Mouse (Mus musculus): ENCODE measurements around the gene C730034F03Rik. TPM values are rescaled to one million over a fixed set of nuclear protein-coding genes. Genes with fewer than 3 reads are reported as not detected.

C730034F03Rik gene
- polyA plus RNA-seq, 1 experiment, result 0.57 TPM

- WGBS, result 90% methylated on average over 9 of the region's 9 CpGs
- no peak for DNase-seq (ENCODE audit: low read depth, low spot score)
Observed at GRCm38 (mm10) chr15:89473370-89473769, 44.0 kb downstream of the C730034F03Rik start.

DNA sequence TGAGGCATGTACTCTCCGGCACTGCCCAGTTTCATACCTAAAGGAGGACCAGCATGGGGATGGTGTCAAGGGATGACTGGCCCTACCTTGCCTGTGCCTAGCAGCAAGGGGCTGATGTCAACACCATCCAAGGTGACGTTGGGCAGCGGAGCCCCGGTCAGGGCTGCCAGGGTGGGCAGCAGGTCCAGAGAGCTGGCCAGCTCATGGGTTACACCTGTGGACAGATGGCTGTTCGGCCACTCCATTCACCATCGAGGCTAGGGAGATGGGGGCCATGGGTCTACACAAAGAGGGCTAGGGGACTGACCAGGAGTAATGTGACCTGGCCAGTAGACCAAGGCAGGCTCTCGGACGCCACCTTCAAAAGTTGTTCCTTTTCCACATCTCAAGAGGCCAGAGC, 44.5 kb downstream of the C730034F03Rik start:
- no peak for DNase-seq (ENCODE audit: low read depth, low spot score)
- WGBS, result 97% methylated on average over 8 of the region's 8 CpGs

DNA sequence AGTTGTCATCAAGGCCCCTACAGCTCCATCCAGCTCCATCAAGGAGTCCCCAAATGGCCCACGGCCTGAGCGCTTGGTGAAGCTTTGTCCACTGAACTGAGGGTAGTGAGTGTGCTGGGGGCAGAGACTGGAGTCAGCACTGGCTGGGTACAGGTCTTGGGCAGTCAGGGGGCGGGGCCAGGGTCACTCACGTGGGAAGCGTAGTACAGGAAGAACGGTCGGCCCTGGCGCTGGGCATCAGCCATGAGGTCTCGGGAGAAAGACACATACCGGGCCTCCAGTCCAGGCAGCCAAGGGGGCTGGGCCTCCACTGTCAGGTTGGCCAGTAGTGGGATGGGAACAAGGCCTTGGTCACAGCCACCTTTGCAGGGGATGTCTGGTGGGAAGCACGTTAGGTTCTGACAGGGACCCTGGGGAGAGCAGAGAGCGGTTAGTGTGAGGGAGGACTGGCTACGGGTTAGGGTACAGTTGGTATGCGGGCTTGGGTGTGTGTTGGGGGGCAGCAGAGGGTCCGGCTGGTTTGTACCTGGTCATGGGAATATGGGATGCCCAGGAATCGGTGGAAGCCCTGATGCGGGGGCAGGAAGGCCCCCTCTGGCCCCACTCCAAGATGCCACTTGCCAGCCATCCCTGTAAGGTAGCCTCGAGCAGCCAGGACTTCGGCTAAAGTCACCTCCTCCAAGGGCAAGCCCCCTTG, 45.4 kb downstream of the C730034F03Rik start:
- WGBS, result 95% methylated on average over 19 of the region's 19 CpGs
- DNase-seq (ENCODE audit: low read depth, low spot score), result no peak

DNA sequence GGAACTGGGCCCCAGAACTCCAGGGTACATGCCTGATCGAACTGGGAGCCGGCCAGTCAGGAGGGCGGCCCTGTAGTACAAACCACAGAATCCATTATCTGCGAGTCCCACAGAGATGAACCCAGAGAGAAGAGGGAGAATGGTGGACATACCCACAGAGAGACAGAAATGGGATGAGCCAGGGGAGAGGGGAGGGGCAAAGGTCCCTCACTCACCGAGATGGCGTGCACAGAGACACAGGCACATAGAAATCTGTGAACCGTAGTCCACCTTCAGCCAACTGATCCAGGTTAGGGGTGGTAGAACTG, 45.9 kb downstream of the C730034F03Rik start:
- no peak for DNase-seq (ENCODE audit: low read depth, low spot score)
- WGBS, result 90% methylated on average over 7 of the region's 7 CpGs

GRCm38 (mm10) chr15:89475611-89476474, 46.5 kb downstream of the C730034F03Rik start:
- 10% methylated on average over 44 of the region's 44 CpGs for WGBS
- peak; percentile 84 for DNase-seq (ENCODE audit: low read depth, low spot score)

DNA sequence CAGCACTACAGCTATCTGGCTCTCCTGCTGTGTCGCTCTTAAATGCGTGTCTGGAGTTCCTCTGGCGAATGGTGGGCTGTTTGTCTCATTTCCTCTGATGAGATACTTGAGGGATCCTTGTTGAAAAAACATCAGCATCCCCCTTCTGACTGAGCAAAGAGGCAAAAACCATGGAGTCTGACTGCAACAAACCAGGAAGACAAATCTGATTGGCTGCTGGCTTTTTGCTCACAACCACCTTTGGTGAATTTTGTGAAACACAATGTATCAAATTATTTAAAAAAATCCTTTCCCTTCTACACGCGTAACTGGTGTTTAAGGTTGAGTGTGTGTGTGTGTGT, 47.1 kb downstream of the C730034F03Rik start:
- no peak for DNase-seq (ENCODE audit: low read depth, low spot score)
- 9% methylated on average over 5 of the region's 5 CpGs for WGBS

- WGBS, result 55% methylated on average over 9 of the region's 9 CpGs
Observed at GRCm38 (mm10) chr15:89477091-89477491, 47.7 kb downstream of the C730034F03Rik start, which contains the start of gene Arsa. TSS of gene Arsa (minus strand) at chr15:89477425.

DNA sequence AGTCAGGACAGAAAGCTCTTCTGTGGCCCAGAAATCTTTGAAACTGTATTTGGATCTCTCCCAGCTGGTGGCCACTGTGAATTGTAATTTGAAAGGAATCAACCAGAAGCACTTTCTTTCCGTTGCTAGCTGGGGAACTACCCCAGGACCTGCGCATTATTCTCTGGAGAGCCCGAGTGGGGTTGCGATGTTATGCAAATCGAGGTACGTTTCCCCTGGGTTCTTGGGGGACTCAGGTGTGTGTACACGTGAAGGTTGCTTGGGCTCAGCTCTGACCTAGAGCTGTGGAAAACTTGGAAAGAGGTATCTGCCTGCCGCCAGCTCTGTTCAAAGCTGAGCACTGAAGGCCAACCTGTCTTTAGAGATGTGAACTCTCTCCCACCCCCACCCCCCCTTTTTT, 48.4 kb downstream of the C730034F03Rik start:
- DNase-seq (ENCODE audit: low read depth, low spot score), result no peak
- 79% methylated on average over 8 of the region's 8 CpGs for WGBS

More at GRCm38 (mm10) chr15:89477091-89477491, 47.7 kb downstream of the C730034F03Rik start, which contains the start of gene Arsa:
- no peak for DNase-seq (ENCODE audit: low read depth, low spot score)

- 84% methylated on average over 3 of the region's 3 CpGs for WGBS
- DNase-seq (ENCODE audit: low read depth, low spot score), result no peak
Observed at GRCm38 (mm10) chr15:89478622-89479021, 49.2 kb downstream of the C730034F03Rik start.

Other genes with a start within 250 kb of the C730034F03Rik start
- 273 and 310 TPM in 2 replicates for gene Plxnb2, start 248.8 kb upstream of the C730034F03Rik start, polyA plus RNA-seq (2012; rRNA removed)
- 10.8 and 11.2 TPM in 2 replicates for gene Dennd6b, start 233.1 kb upstream of the C730034F03Rik start, polyA plus RNA-seq (2012; rRNA removed)
- 41.0 and 86.0 TPM in 2 replicates for gene Ppp6r2, start 218.0 kb upstream of the C730034F03Rik start, polyA plus RNA-seq (2012; rRNA removed)
- 145 and 152 TPM in 2 replicates for gene Sbf1, start 114.3 kb upstream of the C730034F03Rik start, polyA plus RNA-seq (2012; rRNA removed)
- gene Adm2, start 106.9 kb upstream of the C730034F03Rik start, polyA plus RNA-seq (2012; rRNA removed), result 1.1 and 2.2 TPM in 2 replicates
- 0.36 TPM in 1 of 2 replicates, not detected in the other for gene Miox, start 95.2 kb upstream of the C730034F03Rik start, polyA plus RNA-seq (2012; rRNA removed)
- gene Lmf2, start 73.9 kb upstream of the C730034F03Rik start, polyA plus RNA-seq (2012; rRNA removed), result 26.3 and 28.9 TPM in 2 replicates
- gene Ncaph2, start 73.9 kb upstream of the C730034F03Rik start, polyA plus RNA-seq (2012; rRNA removed), result 131 and 133 TPM in 2 replicates
- 70.4 and 142 TPM in 2 replicates for gene Sco2, start 55.7 kb upstream of the C730034F03Rik start, polyA plus RNA-seq (2012; rRNA removed)
- gene Tymp, start 52.5 kb upstream of the C730034F03Rik start, polyA plus RNA-seq (2012; rRNA removed), result 5.5 and 30.9 TPM in 2 replicates
- gene Odf3b, start 50.3 kb upstream of the C730034F03Rik start, polyA plus RNA-seq (2012; rRNA removed), result 21.1 and 57.4 TPM in 2 replicates
- 0.10 and 0.58 TPM in 2 replicates for gene Klhdc7b, start 44.7 kb upstream of the C730034F03Rik start, polyA plus RNA-seq (2012; rRNA removed)
- 0.51 and 0.89 TPM in 2 replicates for gene Syce3, start 19.1 kb upstream of the C730034F03Rik start, polyA plus RNA-seq (2012; rRNA removed)
- gene Cpt1b, start 3.7 kb upstream of the C730034F03Rik start, polyA plus RNA-seq (2012; rRNA removed), result 3.7 and 6.9 TPM in 2 replicates
- 0.68 and 1.4 TPM in 2 replicates for gene Gm44502, start 107 bp downstream of the C730034F03Rik start, polyA plus RNA-seq (2012; rRNA removed)
- 125 and 129 TPM in 2 replicates for gene Chkb, start 319 bp downstream of the C730034F03Rik start, polyA plus RNA-seq (2012; rRNA removed)
- 1.1 and 1.2 TPM in 2 replicates for gene Mapk8ip2, start 24.3 kb downstream of the C730034F03Rik start, polyA plus RNA-seq (2012; rRNA removed)
- 16.9 and 27.7 TPM in 2 replicates for gene Arsa, start 47.8 kb downstream of the C730034F03Rik start, polyA plus RNA-seq (2012; rRNA removed)
- 3.0 and 5.5 TPM in 2 replicates for gene Shank3, start 70.0 kb downstream of the C730034F03Rik start, polyA plus RNA-seq (2012; rRNA removed)
- 0.19 and 0.40 TPM in 2 replicates for gene Acr, start 138.7 kb downstream of the C730034F03Rik start, polyA plus RNA-seq (2012; rRNA removed)
- 6.2 and 7.2 TPM in 2 replicates for gene Rabl2, start 162.3 kb downstream of the C730034F03Rik start, polyA plus RNA-seq (2012; rRNA removed)